Mouse (Mus musculus) left cerebral cortex, adult 6 months (tissue): Measurements from ENCODE around the gene Olfr1391. TPM values are rescaled to one million over a fixed set of nuclear protein-coding genes. Genes with fewer than 3 reads are reported as not detected.

Experiments
- long read RNA-seq, 2 experiments: library from polyadenylated mRNA; unstranded; transcript quantifications; one replicate each; pipeline ENCODE4 v2.0.0; 2019 to 2020
- polyA plus RNA-seq: library from polyadenylated mRNA; unstranded; fragments of <200 nt; fragmentation: Nextera tagmentation; gene quantifications from 2 replicates; pipeline ENCODE4 v1.2.3, GENCODE M21; 2021

Olfr1391 gene
- not detected in 2 replicates for polyA plus RNA-seq
- long read RNA-seq, experiment 1 = 0 reads
- long read RNA-seq, experiment 2 = 0 reads

DNA sequence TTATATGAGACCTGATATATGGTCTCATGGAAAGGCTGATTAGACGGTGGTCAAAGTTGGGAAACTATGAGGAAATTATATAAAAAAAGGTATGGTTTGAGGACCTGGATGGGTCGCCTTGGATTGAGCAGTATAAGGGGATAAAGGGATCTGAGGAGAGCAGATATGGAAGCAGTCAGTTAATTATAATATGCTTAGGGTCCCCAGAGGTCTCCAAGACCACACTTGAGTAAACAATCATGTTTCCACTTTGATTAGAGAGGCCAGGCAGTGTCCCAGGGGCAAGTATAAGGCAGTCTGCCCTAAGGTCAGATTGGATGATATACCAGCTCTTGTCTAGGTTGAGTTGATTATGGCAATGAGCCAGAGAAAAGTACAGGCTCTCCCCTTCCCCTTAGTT, at the start of gene Olfr1391:
TSS of gene Olfr1391 (plus strand) at position 301 of the 400 bp plus-strand sequence.

DNA sequence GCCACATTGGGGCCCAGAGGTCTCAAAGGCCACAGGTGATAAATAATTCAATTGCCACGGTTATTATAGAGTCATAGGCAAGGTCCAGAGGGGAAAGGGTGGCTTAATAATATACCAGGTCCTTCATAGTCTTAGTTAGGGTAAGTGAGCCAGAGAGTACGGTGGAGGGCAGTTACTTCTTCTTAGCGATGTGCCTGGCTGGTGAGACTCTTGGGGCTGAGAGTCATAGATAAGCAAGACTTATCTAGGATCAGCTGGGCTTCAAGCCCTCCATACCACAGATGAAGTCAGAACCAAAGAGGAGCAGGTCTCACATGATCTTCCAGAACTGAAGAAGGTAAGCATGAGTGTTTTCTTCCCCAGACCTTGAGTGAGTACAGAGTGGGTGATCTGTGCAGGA, 44.3 kb upstream of the Olfr1391 start, which contains the start of gene Olfr1393:
TSS of gene Olfr1393 (plus strand) at position 83 of the 400 bp plus-strand sequence.

DNA sequence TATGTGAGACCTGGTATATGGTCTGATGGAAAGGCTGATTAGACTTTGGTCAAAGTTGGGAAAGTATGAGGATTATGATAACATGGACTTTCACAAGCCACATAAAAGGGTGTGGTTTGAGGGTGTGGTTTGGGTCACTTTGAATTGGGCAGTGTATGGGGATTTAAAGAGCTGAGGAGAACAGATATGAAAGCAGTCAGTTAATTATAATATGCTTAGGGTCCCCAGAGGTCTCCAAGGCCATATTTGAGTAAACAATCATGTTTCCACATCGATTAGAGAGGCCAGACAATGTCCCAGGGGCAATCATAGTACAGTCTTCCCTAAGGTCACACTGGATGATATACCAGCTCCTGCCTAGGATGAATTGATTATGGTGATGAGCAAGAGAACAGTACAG, 37.6 kb upstream of the Olfr1391 start, which contains the start of gene Olfr1392:
TSS of gene Olfr1392 (plus strand) at position 301 of the 400 bp plus-strand sequence.

DNA sequence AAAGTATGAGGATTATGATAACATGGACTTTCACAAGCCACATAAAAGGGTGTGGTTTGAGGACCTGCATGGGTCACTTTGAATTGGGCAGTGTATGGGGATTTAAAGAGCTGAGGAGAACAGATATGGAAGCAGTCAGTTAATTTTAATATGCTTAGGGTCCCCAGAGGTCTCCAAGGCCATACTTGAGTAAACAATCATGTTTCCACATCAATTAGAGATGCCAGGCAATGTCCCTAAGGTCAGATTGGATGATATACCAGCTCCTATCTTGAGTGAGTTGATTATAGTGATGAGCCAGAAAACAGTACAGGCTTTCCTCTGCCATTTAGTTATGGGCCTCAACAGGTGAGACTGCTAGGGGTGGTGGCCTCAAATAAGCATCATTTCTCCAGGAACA, 18.1 kb upstream of the Olfr1391 start, which contains the start of gene Olfr10:
TSS of gene Olfr10 (plus strand) at position 301 of the 400 bp plus-strand sequence.

DNA sequence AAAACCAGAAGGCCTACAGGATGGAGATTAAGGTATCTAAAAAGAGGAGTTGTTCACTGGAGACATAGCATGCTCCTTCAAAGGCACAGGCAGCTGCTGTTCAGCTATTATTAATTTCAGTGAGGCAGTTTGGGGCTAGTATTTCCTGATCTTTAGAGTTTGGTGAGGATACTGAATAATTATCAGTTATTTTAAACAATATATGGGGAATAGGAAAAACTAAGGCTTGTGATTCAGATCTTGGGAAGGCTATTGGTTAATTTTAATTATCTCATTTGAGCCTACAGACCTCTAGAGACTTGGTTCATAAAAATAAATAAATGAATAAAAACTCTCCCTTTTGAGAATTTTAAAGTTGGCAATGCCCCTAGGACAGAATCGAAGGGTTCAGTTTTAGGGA, 12.3 kb downstream of the Olfr1391 start, which contains the start of gene Olfr1390:
TSS of gene Olfr1390 (plus strand) at position 301 of the 400 bp plus-strand sequence.

Other genes starting within 250 kb of the Olfr1391 start
- gene Ifi47, start 246.2 kb upstream of the Olfr1391 start, polyA plus RNA-seq = 2.0 and 2.3 TPM in 2 replicates
- gene Olfr1396, start 207.9 kb upstream of the Olfr1391 start, polyA plus RNA-seq = not detected in 2 replicates
- gene Olfr1395, start 180.5 kb upstream of the Olfr1391 start, polyA plus RNA-seq = not detected in 2 replicates
- not detected in 2 replicates for gene Olfr1394, start 168.4 kb upstream of the Olfr1391 start, polyA plus RNA-seq
- gene Btnl9, start 135.6 kb upstream of the Olfr1391 start, polyA plus RNA-seq = 0.06 TPM in 1 of 2 replicates, not detected in the other
- gene Zfp62, start 119.5 kb upstream of the Olfr1391 start, polyA plus RNA-seq = 19.2 and 23.7 TPM in 2 replicates
- gene Mgat1, start 78.6 kb upstream of the Olfr1391 start, polyA plus RNA-seq = 12.8 and 18.8 TPM in 2 replicates
- 0.11 and 0.13 TPM in 2 replicates for gene Olfr1393, start 44.4 kb upstream of the Olfr1391 start, polyA plus RNA-seq
- gene Olfr1392, start 37.5 kb upstream of the Olfr1391 start, polyA plus RNA-seq = not detected in 2 replicates
- not detected in 2 replicates for gene Olfr10, start 18.0 kb upstream of the Olfr1391 start, polyA plus RNA-seq
- not detected in 2 replicates for gene Olfr1390, start 12.4 kb downstream of the Olfr1391 start, polyA plus RNA-seq
- gene Olfr1389, start 100.3 kb downstream of the Olfr1391 start, polyA plus RNA-seq = not detected in 2 replicates
- gene Olfr1388, start 113.9 kb downstream of the Olfr1391 start, polyA plus RNA-seq = not detected in 2 replicates
- gene Olfr1387, start 132.6 kb downstream of the Olfr1391 start, polyA plus RNA-seq = not detected in 2 replicates
- not detected in 2 replicates for gene Olfr1386, start 142.3 kb downstream of the Olfr1391 start, polyA plus RNA-seq
- gene Olfr1385, start 166.3 kb downstream of the Olfr1391 start, polyA plus RNA-seq = not detected in 2 replicates
- not detected in 2 replicates for gene Olfr1384, start 184.0 kb downstream of the Olfr1391 start, polyA plus RNA-seq
- gene Olfr1383, start 196.9 kb downstream of the Olfr1391 start, polyA plus RNA-seq = not detected in 2 replicates
- gene Olfr1382, start 205.5 kb downstream of the Olfr1391 start, polyA plus RNA-seq = not detected in 2 replicates
- gene Olfr1381, start 220.7 kb downstream of the Olfr1391 start, polyA plus RNA-seq = not detected in 2 replicates
- gene Olfr1380, start 234.1 kb downstream of the Olfr1391 start, polyA plus RNA-seq = not detected in 2 replicates